ENCODE assay signal across 12 mouse cellular contexts in genomic region chr6:50981702-50982309, GRCm38 (mm10).
DNase-seq lines count a peak whose midpoint lies in the region; ATAC-seq and TF ChIP-seq lines count a peak whose summit lies in the region.
"Had no signal": no experiment of that assay in that cellular context is flagged by ENCODE, and none has a peak within 500 bp of the region (broad histone marks: within the 10 kb centered on the region; RNA-seq: fewer than 3 reads in every experiment).

No protein-coding gene starts in this region.

- H3K4me3 ChIP-seq in heart, embryonic 11.5 days (ENCODE audit: low read depth, low read length) = no peak overlapping the region
- no peak overlapping the region for H3K4me3 ChIP-seq in liver, adult 2 months (ENCODE audit: insufficient read depth, low read depth, low read length)
- no peak overlapping the region for H3K4me3 ChIP-seq in liver, embryonic 12.5 days
- H3K4me3 ChIP-seq in embryonic facial prominence, embryonic 15.5 days (replicated peaks) = no peak overlapping the region
- H3K4me3 ChIP-seq in small intestine, adult 2 months (ENCODE audit: low read depth, low read length) = no peak overlapping the region

- no peak overlapping the region for H3K4me2 ChIP-seq in heart, embryonic 11.5 days
- H3K4me2 ChIP-seq in liver, embryonic 12.5 days = no peak overlapping the region
- no peak overlapping the region for H3K4me2 ChIP-seq in embryonic facial prominence, embryonic 15.5 days (replicated peaks)

- TF ChIP-seq CTCF in liver, adult 2 months (IDR thresholded peaks at IDR 0.05; ENCODE audit: low read depth, low read length) = no peak
- TF ChIP-seq CTCF in small intestine, adult 2 months (IDR thresholded peaks at IDR 0.05; ENCODE audit: extremely low read depth, insufficient read length, insufficient replicate concordance, low read depth, low read length) = no peak

- no peak for TF ChIP-seq POLR2A in liver, adult 2 months (IDR thresholded peaks at IDR 0.05; ENCODE audit: extremely low read depth, insufficient read depth, low read length)
- no peak for TF ChIP-seq POLR2A in small intestine, adult 2 months (IDR thresholded peaks at IDR 0.05; ENCODE audit: low read depth, low read length)

- H3K27me3 ChIP-seq in heart, embryonic 11.5 days (ENCODE audit: control insufficient read depth, insufficient read depth, low read length) = no peaks in the 10 kb centered on the region
- no peaks in the 10 kb centered on the region for H3K27me3 ChIP-seq in liver, adult 2 months (ENCODE audit: control insufficient read depth, insufficient read depth, low read length)
- no peaks in the 10 kb centered on the region for H3K27me3 ChIP-seq in liver, embryonic 12.5 days (replicated peaks)
- no peaks in the 10 kb centered on the region for H3K27me3 ChIP-seq in embryonic facial prominence, embryonic 15.5 days
- H3K27me3 ChIP-seq in small intestine, adult 2 months (ENCODE audit: control insufficient read depth, insufficient read depth, low read length) = no peaks in the 10 kb centered on the region

- peaks cover 34% of the 10 kb centered on the region for H3K4me1 ChIP-seq in heart, embryonic 11.5 days (ENCODE audit: control insufficient read depth, insufficient read depth, low read length)
- peaks cover 3% of the 10 kb centered on the region; the same call in 1 of the 2 replicates for H3K4me1 ChIP-seq in liver, adult 2 months (ENCODE audit: control insufficient read depth, insufficient read depth, low read length)
- H3K4me1 ChIP-seq in liver, embryonic 12.5 days = no peaks in the 10 kb centered on the region
- peaks cover 85% of the 10 kb centered on the region for H3K4me1 ChIP-seq in embryonic facial prominence, embryonic 15.5 days
- no peaks in the 10 kb centered on the region for H3K4me1 ChIP-seq in small intestine, adult 2 months (ENCODE audit: control insufficient read depth, insufficient read depth, insufficient read length, low read length)

- no peaks in the 10 kb centered on the region for H3K9me3 ChIP-seq in heart, embryonic 11.5 days (replicated peaks; ENCODE audit: control insufficient read depth, low read length)
- no peaks in the 10 kb centered on the region for H3K9me3 ChIP-seq in liver, embryonic 12.5 days (replicated peaks)
- no peaks in the 10 kb centered on the region for H3K9me3 ChIP-seq in embryonic facial prominence, embryonic 15.5 days (replicated peaks)

- H3K27ac ChIP-seq in heart, embryonic 11.5 days (ENCODE audit: low read depth, low read length) = peak overlapping the region; percentile 22; the same call in 1 of the 2 replicates
- H3K27ac ChIP-seq in liver, adult 2 months (replicated peaks; ENCODE audit: insufficient read depth, low read depth, low read length) = no peak overlapping the region; the same call in 1 of the 2 replicates
- H3K27ac ChIP-seq in liver, embryonic 12.5 days = no peak overlapping the region
- H3K27ac ChIP-seq in embryonic facial prominence, embryonic 15.5 days (replicated peaks) = peak overlapping the region; percentile 81
- H3K27ac ChIP-seq in small intestine, adult 2 months (ENCODE audit: insufficient read depth, low read depth, low read length) = peak overlapping the region; percentile 20; the same call in 1 of the 2 replicates
- H3K27ac ChIP-seq: liver, embryonic 14.5 days had no signal

- 39% methylated on average over 7 of the region's 7 CpGs for WGBS in heart, embryonic 11.5 days (ENCODE audit: insufficient replicate concordance)
- WGBS in liver, adult 2 months = 73% methylated on average over 7 of the region's 7 CpGs
- 63% methylated on average over 7 of the region's 7 CpGs for whole genome bisulfite sequencing in liver, embryonic 12.5 days (ENCODE audit: insufficient replicate concordance)
- 22% methylated on average over 7 of the region's 7 CpGs for WGBS in embryonic facial prominence, embryonic 15.5 days
- 75% methylated on average over 7 of the region's 7 CpGs for WGBS in small intestine, adult 2 months

- H3K36me3 ChIP-seq in heart, embryonic 11.5 days (ENCODE audit: control insufficient read depth, insufficient read depth, low read length) = no peaks in the 10 kb centered on the region
- H3K36me3 ChIP-seq in liver, adult 2 months (ENCODE audit: control insufficient read depth, insufficient read depth, low read length) = no peaks in the 10 kb centered on the region
- H3K36me3 ChIP-seq in liver, embryonic 12.5 days = no peaks in the 10 kb centered on the region
- no peaks in the 10 kb centered on the region for H3K36me3 ChIP-seq in embryonic facial prominence, embryonic 15.5 days
- H3K36me3 ChIP-seq in small intestine, adult 2 months (ENCODE audit: control insufficient read depth, insufficient read depth, low read length) = no peaks in the 10 kb centered on the region

- H3K79me2 ChIP-seq in liver, adult 2 months (ENCODE audit: control insufficient read depth, insufficient read depth, low read length) = no peaks in the 10 kb centered on the region

- no peak for DNase-seq in heart, postnatal 36 days
- peak; percentile 30 for DNase-seq in liver, adult 2 months (ENCODE audit: extremely low read depth, low read depth, low spot score)
- DNase-seq in spleen, postnatal 4 days (ENCODE audit: low spot score in 2 of 2) = no peak
- DNase-seq: forebrain, postnatal 0 days; kidney, adult 11 months; thymus, postnatal 25 days had no signal

- no peak overlapping the region for H3K9ac ChIP-seq in heart, embryonic 11.5 days (ENCODE audit: low read depth, low read length)
- no peak overlapping the region for H3K9ac ChIP-seq in liver, adult 2 months (ENCODE audit: low read depth, low read length)
- no peak overlapping the region for H3K9ac ChIP-seq in liver, embryonic 12.5 days
- no peak overlapping the region for H3K9ac ChIP-seq in embryonic facial prominence, embryonic 15.5 days
- H3K9ac ChIP-seq: forebrain, postnatal 0 days; liver, embryonic 14.5 days had no signal

- no peak for ATAC-seq in heart, embryonic 11.5 days (replicated peaks; ENCODE audit: insufficient number of reproducible peaks, low FRiP score, low TSS enrichment)
- ATAC-seq in liver, embryonic 12.5 days = no peak
- ATAC-seq in embryonic facial prominence, embryonic 15.5 days (ENCODE audit: insufficient number of reproducible peaks, low FRiP score, low TSS enrichment, low read depth) = no peak
- no peak for ATAC-seq in monocyte, adult 5-6 weeks (replicated peaks; ENCODE audit: insufficient number of reproducible peaks, low FRiP score, low TSS enrichment, poor library complexity, severe bottlenecking)
- ATAC-seq: forebrain, postnatal 0 days had no signal

- intact Hi-C loops in heart, postnatal 36 days (cut with DNase I) = loop anchor here (5.0 kb wide), 2 partner anchors 120 to 185 kb away; no protein-coding TSS in a partner anchor

Comparison
In these comparisons a context has a peak if more than half of its experiments do, and no peak if none do; other contexts are left out.
1. H3K27ac ChIP-seq: peak in heart, embryonic 11.5 days (single experiment), embryonic facial prominence, embryonic 15.5 days (single experiment) and small intestine, adult 2 months (single experiment); none in liver, adult 2 months (single experiment) and liver, embryonic 12.5 days (single experiment).